ENCODE assay signal across 8 mouse cellular contexts in the genomic region with DNA sequence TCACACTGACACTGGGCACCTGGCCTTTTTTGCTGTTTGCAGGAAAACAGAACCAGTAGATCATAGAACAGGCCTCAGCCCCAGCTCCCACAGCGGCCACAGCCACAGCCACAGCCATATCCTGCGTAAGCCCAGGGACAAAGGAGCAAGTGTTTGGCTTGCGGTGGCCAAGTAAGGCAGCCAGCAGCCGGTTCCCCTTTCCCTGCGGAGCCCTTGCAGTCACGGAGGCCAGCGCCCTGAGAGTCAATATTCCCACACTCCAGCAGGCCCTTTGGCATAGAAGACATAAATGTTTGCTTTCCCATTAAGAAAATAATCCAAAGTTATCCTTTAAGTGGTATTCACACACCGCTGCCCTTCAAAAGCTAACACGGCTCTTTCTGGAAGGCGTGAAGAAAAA.
DNase-seq lines count a peak whose midpoint lies in the region; ATAC-seq and TF ChIP-seq lines count a peak whose summit lies in the region.

No protein-coding gene starts in this region.

- H3K27me3 ChIP-seq in embryonic facial prominence, embryonic 10.5 days (replicated peaks; ENCODE audit: low read depth, poor library complexity, severe bottlenecking), result peaks cover 25% of the 10 kb centered on the region; the same call in 1 of the 2 replicates
- H3K27me3 ChIP-seq in kidney, adult 2 months (replicated peaks; ENCODE audit: control insufficient read depth, insufficient read depth, low read length), result no peaks in the 10 kb centered on the region

- no peaks in the 10 kb centered on the region for H3K9me3 ChIP-seq in embryonic facial prominence, embryonic 10.5 days

- 53% methylated on average over 10 of the region's 10 CpGs for WGBS in embryonic facial prominence, embryonic 10.5 days
- 28% methylated on average over 10 of the region's 10 CpGs for WGBS in kidney, adult 2 months

- 0 out of 2 replicates have a peak, but pooled peaks have one; percentile 34 for ATAC-seq in frontal cortex, adult (ENCODE audit: low TSS enrichment)

- H3K4me1 ChIP-seq in embryonic facial prominence, embryonic 10.5 days, result peaks cover 57% of the 10 kb centered on the region
- H3K4me1 ChIP-seq in kidney, adult 2 months (ENCODE audit: control insufficient read depth, insufficient read depth, low read length), result peaks cover 32% of the 10 kb centered on the region

- no peak for TF ChIP-seq CTCF in kidney, adult 2 months (conservative IDR thresholded peaks at IDR 0.05; ENCODE audit: insufficient read depth, insufficient read length, low read depth, low read length)

- no peaks in the 10 kb centered on the region for H3K36me3 ChIP-seq in embryonic facial prominence, embryonic 10.5 days (replicated peaks)
- no peaks in the 10 kb centered on the region for H3K36me3 ChIP-seq in kidney, adult 2 months (ENCODE audit: control insufficient read depth, insufficient read depth, low read length)

- H3K4me3 ChIP-seq in embryonic facial prominence, embryonic 10.5 days, result no peak overlapping the region
- no peak overlapping the region for H3K4me3 ChIP-seq in kidney, adult 2 months (ENCODE audit: insufficient read depth, low read depth, low read length)

- no peak for TF ChIP-seq POLR2A in kidney, adult 2 months (IDR thresholded peaks at IDR 0.05; ENCODE audit: low read depth, low read length)

- peak overlapping the region; percentile 45; the same call in 1 of the 2 replicates for H3K27ac ChIP-seq in embryonic facial prominence, embryonic 10.5 days (replicated peaks)
- 0 out of 2 replicates have a peak overlapping the region, but pooled peaks have one; percentile 2 for H3K27ac ChIP-seq in kidney, adult 2 months (ENCODE audit: insufficient read depth, low read depth, low read length)

- DNase-seq in frontal cortex, postnatal 14 days (ENCODE audit: low spot score in 2 of 2), result no peak
- peak; percentile 36 for DNase-seq in embryonic facial prominence, embryonic 10.5 days (ENCODE audit: low spot score)
- DNase-seq in kidney, adult 2 months, result peak; percentile 67
- DNase-seq in lung, postnatal 25 days (ENCODE audit: low spot score), result peak; percentile 85
- no peak for DNase-seq in spleen, postnatal 14 days (ENCODE audit: low spot score in 2 of 2)
- no peak for DNase-seq in natural killer cell, adult 2 months (ENCODE audit: low spot score in 2 of 2)
- no peak for DNase-seq in spleen, postnatal 10 days (ENCODE audit: low spot score in 2 of 2)

Comparison
In these comparisons a context has a peak if more than half of its experiments do, and no peak if none do; other contexts are left out.
1. DNase-seq: peak in embryonic facial prominence, embryonic 10.5 days (single experiment), kidney, adult 2 months (single experiment) and lung, postnatal 25 days (single experiment); none in frontal cortex, postnatal 14 days (0 of 2), spleen, postnatal 14 days (0 of 2), natural killer cell, adult 2 months (0 of 2) and spleen, postnatal 10 days (0 of 2).